Mouse (Mus musculus): ENCODE measurements around the gene Coro2b.
A peak's percentile ranks its signal among the peaks of the same experiment; 100 is the strongest.

Gene Coro2b

DNA sequence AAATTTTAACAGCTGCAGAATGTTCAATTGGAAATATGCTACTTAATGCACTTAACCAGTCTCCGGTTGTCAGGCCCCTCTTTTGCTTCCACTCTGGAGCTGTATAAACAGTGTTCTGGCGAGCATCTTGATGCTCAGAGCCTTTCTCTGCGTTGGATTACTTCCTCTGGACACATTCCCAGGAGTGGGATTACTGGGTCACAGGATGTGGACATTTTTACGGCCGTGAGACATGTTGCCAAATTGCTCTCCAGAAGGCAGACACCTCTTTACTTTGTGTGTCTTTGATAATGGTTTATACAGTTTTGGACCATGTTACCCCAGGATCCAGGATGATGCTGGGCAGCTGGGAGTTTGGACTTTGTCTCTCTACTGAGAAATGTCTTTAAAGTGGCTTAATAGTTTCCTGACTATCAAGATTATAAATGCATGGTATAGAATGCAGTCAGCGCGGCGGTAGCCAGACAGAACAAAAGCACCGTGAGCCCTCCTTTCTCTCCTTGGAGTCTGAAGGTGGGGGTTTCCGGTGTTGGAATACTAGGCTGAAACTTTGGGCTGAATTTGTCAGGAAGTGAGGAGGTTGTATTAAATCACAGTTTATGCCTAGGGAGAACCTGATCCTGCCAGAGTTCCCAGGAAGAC lies 23.2 kb downstream of the Coro2b start:
- DNase-seq (ENCODE audit: low spot score in 2 of 2): no peak

DNA sequence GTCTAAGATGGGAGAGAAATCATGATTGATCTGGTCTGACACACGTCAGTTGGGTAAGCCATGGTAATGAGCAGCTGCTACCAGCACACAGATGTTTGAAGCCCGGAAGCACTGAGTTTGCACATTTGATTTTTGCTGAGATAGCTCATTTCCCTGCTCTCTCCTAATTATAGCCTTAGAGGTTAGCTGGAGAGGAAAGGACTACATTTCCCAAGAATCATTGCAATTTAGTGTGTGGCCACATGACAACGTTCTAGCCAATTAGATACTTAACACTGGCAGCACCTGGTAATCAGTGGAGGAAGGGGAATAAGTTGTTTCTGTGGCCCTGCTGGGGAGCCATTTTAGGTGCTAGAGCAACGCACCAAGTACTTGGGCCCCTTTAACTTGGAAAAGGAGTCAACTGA lies 26.3 kb downstream of the Coro2b start:
- DNase-seq (ENCODE audit: low spot score in 2 of 2): peak in 1 of 2 experiments; percentile 24

DNA sequence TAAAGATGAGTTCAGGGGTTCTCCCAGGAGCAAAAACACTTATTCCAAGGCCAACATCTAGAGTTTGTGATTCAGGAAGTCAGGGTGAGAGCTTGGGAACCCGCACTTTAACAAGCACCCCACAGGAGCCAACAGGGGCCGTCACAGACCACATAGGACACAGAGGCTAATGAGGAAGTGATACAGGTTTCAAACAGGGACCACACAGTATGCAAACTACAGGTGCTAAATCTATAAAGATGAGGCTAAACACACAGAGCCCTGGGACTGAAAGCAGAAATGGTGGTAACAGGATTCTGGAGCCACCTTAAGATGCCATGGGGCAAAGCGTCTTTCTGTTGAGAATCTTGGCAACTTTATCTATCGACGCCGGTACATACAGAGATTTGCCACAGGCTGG lies 27.2 kb downstream of the Coro2b start:
- peak in 1 of 2 experiments; percentile 19 for DNase-seq (ENCODE audit: low spot score in 2 of 2)

DNA sequence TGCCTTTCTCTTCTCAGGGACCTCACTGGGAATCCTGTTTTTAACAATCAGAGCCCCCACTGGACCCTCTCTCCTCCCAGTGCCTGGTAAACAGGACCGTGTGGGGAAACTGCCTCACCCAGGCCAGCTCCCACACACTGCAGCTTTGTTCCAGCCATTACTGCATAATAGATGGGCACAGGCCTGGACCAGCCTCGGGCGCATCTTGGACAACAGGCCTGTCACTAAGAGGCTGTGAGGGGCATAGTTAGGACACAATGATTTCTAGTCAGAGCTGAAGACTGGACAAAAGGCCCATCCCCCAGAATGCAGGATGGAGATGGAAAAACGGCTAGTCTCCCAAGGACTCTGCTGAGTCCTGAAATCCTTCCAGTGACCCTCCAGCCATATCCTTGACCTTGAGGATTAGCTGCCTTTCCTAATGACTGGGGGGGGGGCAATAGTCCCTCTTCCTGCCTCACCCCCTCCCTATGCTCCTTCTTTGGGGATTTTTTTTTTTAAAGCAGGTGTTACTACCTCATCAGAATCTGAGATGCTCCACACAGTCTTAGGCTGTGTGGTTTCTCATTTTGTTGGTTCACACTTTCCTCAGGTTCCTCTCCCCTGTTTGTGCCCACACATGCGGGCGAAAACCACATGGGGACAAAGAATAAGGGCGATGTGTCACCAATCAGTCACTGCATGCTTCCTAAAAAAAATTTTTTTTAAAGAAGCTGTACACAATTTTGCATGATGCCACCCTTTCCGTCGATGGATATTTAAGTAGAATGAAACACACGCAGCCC lies 27.9 kb downstream of the Coro2b start:
- no peak for DNase-seq (ENCODE audit: low spot score in 2 of 2)

DNA sequence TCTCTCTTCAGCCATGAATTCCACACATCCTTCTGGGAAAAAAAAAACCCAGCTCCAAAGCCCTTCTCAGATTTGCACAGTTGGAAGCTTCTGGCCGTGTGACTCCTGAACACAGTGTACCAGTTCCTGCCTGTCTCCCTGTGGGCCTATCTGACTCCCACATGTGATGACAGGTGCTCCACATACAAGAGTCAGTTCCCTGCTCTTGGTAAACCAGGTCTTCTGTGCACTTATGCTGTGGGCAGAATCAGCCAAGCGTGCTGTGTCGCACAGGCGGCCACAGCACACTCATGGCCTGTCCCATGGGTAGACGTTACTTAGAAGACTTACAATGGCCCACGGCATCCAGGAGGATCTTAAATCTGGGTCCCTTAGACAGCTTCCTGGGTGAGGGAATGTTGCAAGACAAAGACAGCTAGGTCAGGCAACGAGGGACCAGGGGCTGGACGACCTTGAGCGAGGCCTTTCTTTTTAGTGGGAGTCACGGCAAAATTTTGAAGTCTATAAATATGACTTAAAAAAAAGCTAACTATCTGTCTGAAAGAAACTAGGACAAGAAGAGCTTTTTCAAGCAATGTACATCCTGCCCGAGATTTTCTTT lies 30.3 kb downstream of the Coro2b start:
- DNase-seq (ENCODE audit: low spot score in 2 of 2): no peak

DNA sequence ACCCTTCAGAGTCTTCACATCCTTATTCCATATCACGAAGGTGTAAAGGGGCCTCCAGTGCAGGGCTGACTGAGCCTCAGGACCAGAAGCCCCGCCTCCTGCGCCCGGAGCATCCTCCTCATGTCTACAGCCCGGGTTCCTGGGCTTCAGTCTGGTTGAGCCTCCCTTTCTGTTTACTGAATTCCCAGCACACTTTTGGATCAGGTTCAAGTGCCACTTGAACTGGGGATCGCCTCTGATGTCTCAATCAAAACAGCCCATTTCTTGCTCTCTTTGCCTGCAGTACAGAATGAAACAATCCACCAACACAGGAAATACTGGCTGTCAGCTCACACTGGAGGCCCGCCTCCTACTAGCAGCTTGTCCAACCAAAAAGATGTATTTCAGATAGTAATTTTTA lies 32.7 kb downstream of the Coro2b start:
- no peak for DNase-seq (ENCODE audit: low spot score in 2 of 2)

DNA sequence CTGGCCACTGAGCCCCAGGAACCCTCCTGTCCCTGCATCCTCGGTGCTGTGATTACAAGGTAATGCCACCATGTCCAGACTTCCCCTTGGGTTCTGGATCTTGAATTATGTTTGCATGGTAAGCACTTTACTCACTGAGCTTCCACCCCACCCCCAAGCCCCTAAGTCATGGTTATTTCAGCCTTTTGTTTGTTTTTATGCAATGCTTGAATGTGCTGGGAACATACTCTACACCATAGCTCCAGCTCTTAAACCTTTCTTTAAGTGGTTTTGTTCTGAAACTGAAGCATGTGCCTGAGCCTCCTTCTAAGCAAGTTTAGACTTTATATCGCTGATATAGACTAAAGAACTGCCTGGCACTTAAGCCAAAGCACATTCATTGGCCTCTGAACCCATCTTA lies 34.5 kb downstream of the Coro2b start:
- DNase-seq (ENCODE audit: low spot score in 2 of 2): no peak

DNA sequence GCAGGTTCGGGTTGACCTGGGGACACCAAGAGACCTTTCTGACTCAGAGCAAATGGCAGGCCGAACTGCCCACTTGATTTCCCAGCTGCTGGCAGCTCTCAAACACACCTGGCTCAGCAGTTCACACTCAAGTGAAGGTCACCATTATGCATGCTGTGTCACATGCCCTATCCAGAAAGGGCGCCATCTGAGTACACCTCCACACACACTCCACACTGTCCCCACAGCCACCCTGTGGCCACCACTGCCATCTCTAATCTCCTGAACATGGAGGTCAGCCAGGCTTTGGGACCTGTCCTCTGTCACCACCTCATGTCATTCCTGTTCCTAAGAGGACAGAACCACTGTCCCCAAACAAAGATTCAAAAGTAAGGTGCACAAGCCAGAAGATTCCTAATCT lies 35.3 kb downstream of the Coro2b start:
- no peak for DNase-seq (ENCODE audit: low spot score in 2 of 2)

DNA sequence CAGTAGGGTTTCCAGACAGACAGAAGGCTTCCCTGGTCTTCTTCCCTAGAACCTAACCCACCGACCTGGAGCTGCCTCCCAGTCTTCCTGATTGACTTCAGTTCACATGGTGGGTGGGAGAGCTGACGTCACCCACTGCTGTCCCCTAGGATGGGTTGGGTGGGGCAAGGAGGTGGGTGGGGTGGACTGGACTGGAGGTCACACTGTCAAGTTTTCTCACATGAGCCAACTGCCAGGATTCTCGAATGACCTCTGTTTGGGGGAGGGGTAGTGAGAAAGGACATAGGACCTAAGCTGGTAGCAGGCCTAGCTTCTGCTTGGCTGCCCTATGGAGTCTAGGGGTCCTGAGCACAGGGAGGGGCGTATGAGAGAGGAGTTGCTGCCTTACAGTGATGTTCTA lies 36.8 kb downstream of the Coro2b start:
- DNase-seq (ENCODE audit: low spot score in 2 of 2): no peak

DNA sequence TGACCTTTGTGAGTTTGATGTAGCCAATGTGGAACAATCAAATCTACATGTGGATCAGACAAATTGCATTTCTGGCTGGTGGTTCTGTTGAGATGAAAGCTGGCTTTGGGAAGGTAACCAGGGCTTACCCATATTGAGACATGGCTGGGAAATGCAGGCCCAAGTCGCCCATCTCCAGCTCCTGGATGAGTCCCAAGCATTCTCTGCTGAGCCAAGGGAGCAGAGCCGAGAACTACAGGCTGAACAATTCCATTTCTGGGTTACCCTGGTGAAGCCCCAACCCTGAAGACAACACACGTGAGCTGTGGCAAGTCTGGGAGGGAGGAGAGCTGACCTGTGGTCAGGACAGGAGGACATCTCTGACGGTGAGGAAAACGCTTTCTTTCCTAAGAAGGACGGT lies 37.9 kb downstream of the Coro2b start:
- DNase-seq (ENCODE audit: low spot score in 2 of 2): no peak

DNA sequence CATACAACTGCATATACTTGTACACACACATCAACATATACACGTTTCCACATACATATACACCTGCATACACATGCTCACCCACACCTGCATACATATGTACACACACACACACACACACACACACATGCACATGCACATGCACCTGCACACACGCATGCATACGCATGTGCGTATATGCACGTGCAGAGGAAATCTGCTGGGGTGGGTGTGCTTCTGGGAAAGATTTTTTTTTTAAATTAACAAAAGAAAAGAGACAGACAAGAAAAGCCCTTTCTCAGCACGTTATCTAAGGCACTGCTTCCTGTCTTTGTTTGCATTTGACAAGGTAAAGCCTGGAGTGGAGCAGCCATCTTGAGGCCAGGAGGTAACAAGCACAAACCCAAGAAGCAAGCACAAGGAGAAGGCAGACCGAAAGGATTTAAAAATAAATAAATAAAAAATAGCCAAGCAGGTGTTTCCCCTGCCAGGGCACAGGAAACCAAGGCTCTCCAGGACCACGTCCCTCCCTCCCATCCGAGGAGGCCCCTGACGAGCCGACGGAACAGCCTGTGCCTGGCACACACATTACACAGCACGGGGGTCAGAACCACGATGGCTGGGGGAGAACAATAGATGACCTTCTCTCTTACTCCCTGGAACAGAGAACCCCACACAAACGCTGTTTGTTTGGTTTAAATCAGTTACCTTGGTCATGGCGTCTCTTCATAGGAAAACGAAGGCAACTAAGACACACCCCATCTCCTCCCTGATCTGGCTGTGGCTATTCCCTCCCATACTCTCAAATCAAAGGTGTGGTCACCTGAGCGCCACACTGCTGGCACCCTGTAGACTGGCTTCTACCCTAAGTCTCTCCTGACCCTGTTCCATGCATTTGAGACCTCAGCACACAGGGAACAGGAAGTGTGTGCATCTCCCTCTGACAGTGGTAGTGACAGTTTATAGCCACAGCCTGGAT lies 39.4 kb downstream of the Coro2b start:
- no peak for DNase-seq (ENCODE audit: low spot score in 2 of 2)

DNA sequence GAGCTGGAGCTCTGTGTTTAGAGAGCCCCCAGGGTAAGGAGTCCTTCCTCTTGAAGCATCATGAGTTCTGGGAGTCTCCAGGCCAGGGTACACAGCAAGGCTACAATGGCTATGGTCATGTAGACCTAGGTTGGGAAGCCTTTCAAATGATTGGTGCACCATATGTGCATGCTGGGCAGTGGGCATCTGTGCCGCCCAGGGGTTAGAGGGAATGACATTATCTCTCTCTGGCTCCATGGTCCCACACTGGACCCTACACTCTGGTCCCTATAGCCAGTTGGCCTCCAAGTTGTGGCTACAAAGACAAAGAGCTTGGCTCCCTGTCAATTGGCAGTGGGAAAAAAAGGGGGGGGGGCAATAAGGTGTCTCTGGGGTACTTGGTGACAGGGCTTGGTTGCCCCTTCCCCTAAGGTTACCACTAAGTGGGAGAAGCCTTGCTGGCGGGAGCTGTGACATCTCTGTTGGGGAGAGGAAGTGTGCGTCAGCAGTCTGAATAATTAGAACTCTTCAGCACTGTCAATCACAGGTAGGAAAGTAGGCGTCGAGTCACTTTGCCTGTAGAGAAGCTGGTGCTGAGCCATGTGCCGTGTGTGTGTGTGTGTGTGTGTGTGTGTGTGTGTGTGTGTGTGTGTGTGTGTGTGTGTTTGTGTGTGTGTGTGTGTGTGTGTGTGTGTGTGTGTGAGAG lies 44.4 kb downstream of the Coro2b start:
- DNase-seq (ENCODE audit: low spot score in 2 of 2): no peak

DNA sequence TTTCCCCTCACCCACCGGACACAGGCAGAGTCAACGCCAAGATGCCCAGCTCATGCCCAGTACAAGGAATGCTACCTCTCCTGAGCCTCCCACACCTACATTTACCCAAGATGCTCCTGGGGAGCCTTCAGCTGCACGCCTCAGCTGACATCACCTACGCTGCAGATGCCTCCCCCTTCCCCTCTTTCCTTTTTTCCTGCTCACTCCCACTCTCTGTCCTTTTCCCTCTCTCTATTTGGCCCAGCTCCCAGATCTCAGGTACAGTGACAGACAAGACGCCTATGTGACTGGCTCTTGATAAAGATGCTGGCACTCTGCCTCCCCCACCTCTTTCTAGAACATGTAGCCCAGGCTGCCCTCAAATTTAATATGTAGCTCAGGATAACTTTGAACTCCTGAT lies 45.2 kb downstream of the Coro2b start:
- DNase-seq (ENCODE audit: low spot score in 2 of 2): no peak

DNA sequence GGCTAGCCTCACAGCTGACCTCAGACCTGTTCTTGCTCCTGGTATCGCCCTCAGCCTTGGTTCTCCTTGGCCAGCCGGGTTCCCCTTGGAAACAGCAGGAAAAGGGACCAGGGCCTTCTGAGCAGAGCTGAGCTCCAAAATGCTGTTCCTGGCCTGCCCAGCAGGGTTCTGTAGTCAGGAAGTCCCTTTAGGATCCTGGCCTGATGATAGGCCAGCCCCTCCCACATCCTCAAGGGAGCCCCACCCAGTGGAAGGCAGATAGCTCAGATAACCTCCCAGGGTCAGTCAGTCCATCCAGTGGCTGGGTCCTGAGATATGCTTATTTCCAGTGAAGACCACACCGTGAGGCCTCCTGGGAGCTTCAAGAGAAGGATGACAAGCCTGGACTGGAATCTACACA lies 45.7 kb downstream of the Coro2b start:
- no peak for DNase-seq (ENCODE audit: low spot score in 2 of 2)

DNA sequence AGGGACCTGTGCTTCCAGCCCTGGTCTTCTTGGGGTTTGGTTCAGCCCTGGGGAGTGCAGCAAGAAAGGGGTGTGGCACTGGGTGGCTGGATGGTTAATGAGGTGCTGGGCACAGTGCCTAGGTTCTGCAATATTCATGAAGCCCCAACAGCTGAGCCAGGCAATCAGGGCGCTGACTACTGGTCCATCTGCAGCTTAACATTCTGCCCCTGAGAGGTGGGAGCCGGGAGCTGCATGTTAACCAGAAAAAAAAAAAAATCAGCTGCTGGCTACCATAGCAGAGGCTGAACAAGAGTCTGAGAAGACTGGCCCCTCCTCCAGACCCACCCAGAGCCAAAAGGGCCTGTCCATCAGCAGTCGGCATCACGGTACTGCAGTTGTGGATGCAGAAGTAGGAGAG lies 52.7 kb downstream of the Coro2b start:
- no peak for DNase-seq (ENCODE audit: low spot score in 2 of 2)

DNA sequence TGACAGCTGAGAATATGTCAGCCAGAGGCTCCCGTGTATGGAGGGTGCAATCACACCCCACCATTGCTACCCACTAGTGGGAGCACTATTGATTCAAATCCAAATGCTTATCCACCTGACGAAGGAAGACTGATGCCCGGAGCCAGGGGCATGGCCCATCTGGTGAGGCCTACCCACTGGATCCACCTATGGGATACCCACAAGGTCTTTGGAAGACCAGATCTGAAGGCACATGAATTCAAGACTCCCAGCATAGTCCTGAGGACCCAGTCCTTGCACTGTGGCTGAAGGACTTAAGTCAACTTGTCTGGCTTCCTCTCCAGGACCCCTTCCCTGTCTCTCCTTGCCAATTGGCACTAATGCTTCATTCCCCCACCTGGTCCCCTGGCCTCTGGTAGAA lies 54.1 kb downstream of the Coro2b start:
- no peak for DNase-seq (ENCODE audit: low spot score in 2 of 2)

DNA sequence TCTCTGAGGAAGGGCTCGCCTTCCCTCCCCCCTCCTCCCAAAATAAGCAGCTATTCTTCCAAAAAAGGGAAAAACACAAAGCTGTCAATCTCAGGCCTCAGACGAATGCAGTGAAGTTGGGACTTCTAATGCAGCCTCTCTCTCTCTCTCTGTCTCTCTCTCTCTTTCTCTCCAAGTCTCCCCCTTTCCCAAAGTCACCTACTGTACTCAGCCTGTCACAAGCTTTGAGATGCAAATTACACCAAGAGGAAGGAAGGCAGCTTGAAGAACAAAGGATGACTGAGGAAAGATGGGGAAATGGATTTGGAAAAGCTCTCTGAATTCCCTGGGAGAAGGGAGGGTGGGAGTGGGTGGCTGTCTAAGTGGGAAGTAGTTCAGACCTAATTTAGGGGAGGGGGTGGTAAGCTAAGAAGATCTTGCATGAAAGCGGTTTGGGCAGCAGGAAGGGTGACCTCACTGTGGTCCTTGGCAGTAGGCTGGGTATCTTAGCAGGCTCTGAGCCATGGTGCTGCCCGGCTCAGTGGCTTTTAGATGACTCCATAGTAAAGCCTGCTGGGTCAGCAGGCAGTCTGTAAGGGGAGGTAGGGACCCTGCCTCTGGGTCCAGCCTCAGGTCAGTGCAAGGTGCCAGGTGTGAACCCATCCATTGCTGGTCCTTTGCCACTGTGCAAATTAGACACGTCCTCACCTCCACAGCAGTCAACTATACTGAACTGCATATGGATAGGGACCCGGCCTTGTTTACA lies 55.8 kb downstream of the Coro2b start:
- no peak for DNase-seq (ENCODE audit: low spot score in 2 of 2)

DNA sequence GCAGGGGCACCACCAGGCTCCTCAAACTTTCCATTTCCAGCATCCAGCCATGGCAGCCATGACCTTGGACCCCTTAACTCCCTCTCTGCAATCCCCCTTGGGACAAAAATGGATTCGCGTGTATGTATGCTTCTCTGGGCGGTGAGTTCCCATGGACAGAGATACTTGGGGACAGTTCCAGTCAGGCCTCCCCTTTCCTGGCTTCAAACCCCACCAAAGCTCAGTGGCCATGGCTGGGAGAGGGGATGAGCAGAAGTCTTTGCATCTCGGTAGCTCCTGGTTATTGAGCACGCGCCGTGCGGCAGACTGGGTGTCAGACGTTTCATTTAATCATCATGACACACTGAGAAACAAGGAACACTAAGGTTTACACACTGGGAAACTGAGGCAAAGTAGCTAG lies 56.7 kb downstream of the Coro2b start:
- DNase-seq (ENCODE audit: low spot score in 2 of 2): no peak

DNA sequence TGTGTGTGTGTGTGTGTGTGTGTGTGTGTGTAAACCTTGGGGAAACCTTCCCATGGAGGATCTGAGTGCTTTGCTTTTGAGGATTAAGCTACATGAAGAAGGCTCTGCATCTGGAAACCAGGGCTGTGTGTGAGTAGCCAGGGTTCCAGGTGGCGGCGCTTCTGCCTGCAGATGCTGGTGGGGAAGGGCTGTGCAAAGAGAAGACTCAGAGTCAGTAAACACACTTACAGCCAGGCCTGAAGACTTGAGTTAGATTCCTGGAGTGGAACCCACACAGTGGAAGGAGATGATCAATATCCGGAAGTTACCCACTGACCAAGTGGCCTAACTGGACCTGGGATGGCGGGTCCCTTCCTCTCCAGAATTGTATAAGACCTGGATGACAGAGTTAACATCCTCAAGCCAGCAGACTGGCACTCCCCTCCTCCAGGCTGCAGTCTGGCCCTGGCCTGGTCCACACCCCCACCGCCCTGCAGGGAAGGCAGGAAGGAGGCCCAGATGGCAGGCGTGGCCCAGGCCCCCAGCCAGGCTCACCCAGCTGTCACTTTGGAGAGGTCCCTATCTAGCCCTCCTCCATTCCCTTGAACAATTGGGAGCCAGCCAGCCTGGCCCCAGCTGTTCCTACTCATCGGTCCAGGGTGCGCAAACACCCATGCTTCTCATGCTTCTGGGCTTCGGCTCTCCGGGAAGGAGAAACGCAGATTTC lies 59.9 kb downstream of the Coro2b start:
- DNase-seq (ENCODE audit: low spot score in 2 of 2): no peak

DNA sequence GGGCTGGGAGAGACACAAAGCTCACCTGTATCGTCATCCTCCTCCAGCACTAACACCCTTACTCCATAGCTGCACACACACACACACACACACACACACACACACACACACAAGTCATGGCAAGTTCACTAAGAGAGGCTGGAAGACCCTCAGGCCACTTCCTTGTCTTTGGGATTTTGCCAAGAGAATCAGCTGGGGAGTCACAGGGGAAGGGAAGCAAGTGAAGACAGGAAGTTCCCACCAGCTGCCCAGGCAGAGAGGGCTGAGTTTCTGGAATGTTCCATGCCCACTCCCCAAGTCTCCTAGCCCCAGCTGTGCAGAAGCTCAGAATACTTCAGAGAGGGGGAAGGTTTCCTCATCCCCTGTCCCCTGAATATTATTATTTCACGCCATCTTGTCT lies 62.6 kb downstream of the Coro2b start:
- no peak for DNase-seq (ENCODE audit: low spot score in 2 of 2)
